Mouse (Mus musculus) embryonic stem cell, embryonic (primary cell): ENCODE measurements around the gene Cryba4.

Experiments
- CTCF ChIA-PET, 4 experiments: fragments of 300-600 bp in 2 of 4; fragments of 350-600 bp in 2 of 4; sonication (Branson Sonifier 250); formaldehyde crosslinking; loops; one replicate each; lab custom pipeline; 2022; ENCODE audit warnings: inconsistent platforms in 2 of 4; lab: Charles Lee
- POLR2A ChIA-PET, 4 experiments: fragments of 300-600 bp in 2 of 4; fragments of 350-600 bp in 2 of 4; sonication (Branson Sonifier 250); formaldehyde crosslinking; loops; one replicate each; lab custom pipeline; 2022; ENCODE audit warnings: antibody characterized with exemption in 4 of 4, inconsistent platforms in 1 of 4; lab: Charles Lee

Gene Cryba4

DNA sequence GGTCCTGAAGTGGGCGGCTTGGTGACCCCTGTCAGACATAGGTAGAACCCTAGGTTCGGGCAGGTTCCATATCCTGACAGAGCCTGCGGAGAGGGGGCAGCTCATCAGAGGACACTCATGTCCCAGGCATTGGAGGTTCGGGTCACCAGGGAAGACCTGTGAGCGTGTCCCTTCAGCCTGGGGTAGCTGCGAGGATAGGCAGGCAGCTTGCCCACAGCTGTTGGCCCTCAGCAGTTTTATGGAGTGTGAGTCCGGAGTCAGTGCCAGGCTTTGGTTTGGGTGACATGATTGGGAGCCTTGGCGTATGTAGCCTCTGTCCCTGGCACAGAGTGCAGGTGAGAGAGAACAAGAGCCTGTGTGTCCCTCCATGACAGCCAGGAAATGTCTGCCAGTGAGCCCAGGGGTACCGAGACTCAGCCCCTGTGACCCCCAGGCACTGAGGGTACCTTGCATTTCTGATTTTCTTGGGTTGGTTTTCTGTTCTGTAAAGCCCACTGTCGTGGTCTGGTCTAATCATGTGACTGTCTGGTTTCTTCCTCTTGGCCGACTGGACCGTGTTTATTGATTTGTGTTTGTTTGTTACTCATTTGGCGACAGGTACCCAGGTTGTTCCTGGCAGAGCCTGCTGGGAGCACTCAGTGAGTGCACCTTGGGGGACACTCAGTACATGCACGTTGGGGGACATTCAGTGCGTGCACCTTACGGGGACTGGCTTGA, 37.7 kb upstream of the Cryba4 start:
- CTCF ChIA-PET, result interaction anchor here in 2 of 4 experiments (0.6 to 1.0 kb wide), 4 partner anchors 9 to 180 kb away, joined by 3 read pairs; no protein-coding TSS in a partner anchor
- POLR2A ChIA-PET, result interaction anchor here in 2 of 4 experiments (0.6 to 4.0 kb wide), 9 partner anchors 8 to 43 kb away, joined by 3 to 25 read pairs (median 3); partner anchors contain the start of gene Tpst2 (in 1 of the 2)

DNA sequence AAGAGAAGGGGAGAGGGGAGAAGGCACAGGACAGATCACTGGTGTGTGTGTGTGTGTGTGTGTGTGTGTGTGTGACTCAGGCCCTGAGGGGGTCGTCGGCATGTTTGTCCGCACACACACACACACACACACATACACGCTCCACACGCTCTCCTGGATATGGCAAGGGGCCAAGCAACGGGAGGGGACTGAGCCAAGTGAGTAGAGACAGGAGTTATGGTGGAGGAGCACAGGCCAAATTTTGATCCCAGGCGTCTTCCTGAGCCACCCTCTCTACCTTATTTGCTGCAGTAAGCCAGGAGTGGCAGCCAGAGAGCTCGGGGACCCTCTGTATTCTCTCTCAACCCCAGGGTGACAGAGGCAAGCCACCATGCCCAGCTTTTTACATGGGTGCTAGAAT, 36.9 kb upstream of the Cryba4 start:
- POLR2A ChIA-PET, result interaction anchor here in 2 of 4 experiments (0.6 to 3.8 kb wide), 6 partner anchors 8 to 35 kb away, joined by 3 to 22 read pairs (median 3); partner anchors contain the start of gene Tpst2 (in 1 of the 2)
- CTCF ChIA-PET, result interaction anchor here in 2 of 4 experiments (0.6 to 1.0 kb wide), 4 partner anchors 8 to 108 kb away, joined by 3 to 9 read pairs (median 3); no protein-coding TSS in a partner anchor

DNA sequence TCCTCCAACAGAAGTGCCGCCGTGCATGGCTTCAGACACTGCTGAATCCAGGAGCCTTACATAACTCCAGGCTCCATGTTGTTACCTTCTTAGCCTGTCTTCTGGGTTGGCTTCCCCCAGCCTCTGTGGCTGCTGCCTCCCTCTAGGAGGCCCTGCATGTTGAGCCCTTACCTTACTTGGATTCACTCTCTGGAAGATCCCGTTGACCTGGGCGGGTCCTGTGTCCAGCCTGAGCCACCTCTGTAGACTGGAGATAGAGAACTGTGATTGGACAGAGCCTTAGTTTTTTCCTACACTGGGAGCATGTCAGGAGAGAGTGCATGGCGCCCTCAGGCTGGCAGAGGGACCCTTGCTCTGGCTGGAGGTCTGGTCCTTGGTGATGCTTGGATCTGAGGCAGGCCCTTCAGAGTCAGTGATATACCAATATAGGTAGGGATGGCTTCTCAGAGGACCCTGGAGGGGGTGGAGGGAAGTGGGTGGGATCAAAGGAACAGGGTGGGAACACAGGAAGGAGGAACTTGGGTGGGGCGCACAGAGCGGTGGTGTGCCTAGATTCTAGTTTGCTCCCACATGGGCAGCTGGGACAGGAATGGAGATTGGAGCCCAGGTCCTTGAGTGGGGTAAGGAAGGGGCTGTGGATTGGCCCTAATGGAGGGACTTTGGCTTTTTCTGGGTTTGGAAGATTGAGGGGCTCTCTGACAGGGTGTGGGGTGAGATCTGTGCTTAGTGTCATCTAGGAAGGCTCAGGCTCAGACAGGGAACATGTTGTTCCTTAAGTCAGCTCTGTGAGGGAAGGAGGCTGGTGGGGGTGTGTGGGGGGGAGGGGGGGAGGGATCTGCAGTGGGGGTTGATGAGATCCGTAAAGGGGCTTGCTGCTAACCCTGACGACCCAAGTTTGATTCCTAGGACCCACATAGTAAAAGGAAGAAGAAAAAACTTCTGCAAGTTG, 36.1 kb upstream of the Cryba4 start:
- POLR2A ChIA-PET, result interaction anchor here (0.6 to 4.6 kb wide), 12 partner anchors 9 to 743 kb away, joined by 3 to 40 read pairs (median 4); partner anchors contain the start of gene Tpst2 (in 3 of the 4)
- CTCF ChIA-PET, result interaction anchor here in 1 of 4 experiments (0.6 kb wide), 1 partner anchor 14 kb away, joined by 9 read pairs; no protein-coding TSS in a partner anchor

DNA sequence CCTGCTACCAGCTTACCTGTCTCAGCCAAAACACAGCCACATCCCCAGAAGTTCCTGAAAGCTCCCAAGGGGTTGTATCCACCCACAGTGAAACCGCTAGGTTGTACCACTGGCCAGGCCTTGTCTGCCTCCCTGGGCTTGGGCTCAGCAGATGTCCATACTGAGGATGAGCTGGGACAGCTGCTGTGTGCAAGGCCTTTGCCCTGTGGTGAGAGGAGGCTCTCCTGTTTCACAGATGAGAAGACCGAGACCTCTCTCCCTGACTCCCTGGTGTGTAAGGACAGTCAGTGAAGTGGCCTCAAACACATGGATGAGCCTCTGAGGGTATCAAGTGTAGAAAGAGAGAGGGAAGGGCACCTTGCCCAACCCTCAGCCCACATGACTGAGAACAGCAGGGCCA, 35.3 kb upstream of the Cryba4 start:
- ChIA-PET POLR2A (interaction anchor here in 3 of 4 experiments (0.7 to 4.6 kb wide), 17 partner anchors 7 to 308 kb away, joined by 3 to 40 read pairs (median 5); partner anchors contain the start of gene Tpst2 (in 3 of the 3)), CTCF (interaction anchor here in 2 of 4 experiments (0.5 to 0.8 kb wide), 2 partner anchors 47 to 445 kb away, joined by 3 to 4 read pairs; no protein-coding TSS in a partner anchor)

DNA sequence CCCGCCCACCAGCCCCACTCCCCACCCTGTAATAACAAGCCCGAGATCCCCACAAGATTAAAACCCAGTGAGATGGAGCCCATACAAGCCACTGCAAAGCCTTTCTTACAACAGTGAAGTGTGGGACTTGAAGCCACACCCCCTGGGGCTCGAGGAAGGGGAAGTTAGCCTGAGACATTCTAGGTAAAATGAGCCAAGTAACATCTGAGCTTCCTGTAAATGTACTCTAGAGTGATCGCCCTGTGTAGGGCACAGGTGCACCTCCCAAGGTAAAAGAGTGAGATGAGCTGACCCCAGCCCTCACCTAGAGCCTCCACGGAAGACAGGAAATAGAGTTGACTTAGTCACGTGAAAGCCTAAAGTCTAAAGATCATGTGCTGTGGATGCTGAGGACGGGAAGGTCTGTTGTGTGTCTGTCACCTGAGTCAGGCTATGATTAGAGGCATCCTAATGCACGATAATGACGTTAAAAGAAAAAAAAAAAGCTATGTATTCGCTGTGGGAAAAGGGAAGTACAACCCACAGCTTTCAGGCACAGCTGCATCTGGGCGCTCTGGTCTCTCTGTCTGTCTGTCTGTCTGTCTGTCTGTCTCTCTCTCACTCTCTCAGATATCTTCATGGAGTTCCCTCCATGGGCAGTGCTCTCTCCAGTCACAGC, 34.8 kb upstream of the Cryba4 start:
- ChIA-PET CTCF (interaction anchor here in 3 of 4 experiments (0.5 to 0.9 kb wide), 4 partner anchors 46 to 1094 kb away, joined by 3 to 5 read pairs (median 4); no protein-coding TSS in a partner anchor), POLR2A (interaction anchor here in 3 of 4 experiments (0.7 to 4.6 kb wide), 20 partner anchors 8 to 308 kb away, joined by 3 to 40 read pairs (median 4); partner anchors contain the start of gene Tpst2 (in 3 of the 3))

DNA sequence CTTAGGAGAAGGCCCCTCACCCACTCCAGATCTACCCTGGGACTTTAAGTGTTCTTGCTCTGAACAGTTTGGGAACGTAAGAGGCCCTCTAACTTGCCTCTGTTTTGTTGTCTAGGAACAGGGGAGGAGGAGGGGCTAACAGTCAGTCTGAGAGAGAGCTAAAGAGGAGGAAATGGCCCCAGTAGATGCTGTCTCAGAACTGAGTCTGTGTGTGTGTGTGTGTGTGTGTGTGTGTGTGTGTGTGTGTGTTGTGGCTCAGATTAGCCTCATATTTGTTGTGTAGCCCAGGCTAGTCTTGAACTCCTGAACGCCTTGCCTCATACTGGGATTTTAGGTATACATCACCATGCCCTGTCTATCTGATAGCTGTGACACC, 34.3 kb upstream of the Cryba4 start:
- CTCF ChIA-PET, result interaction anchor here in 2 of 4 experiments (0.7 to 0.9 kb wide), 3 partner anchors 46 to 1095 kb away, joined by 3 to 5 read pairs (median 4); no protein-coding TSS in a partner anchor
- POLR2A ChIA-PET, result interaction anchor here in 2 of 4 experiments (0.6 to 4.6 kb wide), 15 partner anchors 8 to 582 kb away, joined by 3 to 40 read pairs (median 4); partner anchors contain the start of gene Tpst2 (in 2 of the 2)

DNA sequence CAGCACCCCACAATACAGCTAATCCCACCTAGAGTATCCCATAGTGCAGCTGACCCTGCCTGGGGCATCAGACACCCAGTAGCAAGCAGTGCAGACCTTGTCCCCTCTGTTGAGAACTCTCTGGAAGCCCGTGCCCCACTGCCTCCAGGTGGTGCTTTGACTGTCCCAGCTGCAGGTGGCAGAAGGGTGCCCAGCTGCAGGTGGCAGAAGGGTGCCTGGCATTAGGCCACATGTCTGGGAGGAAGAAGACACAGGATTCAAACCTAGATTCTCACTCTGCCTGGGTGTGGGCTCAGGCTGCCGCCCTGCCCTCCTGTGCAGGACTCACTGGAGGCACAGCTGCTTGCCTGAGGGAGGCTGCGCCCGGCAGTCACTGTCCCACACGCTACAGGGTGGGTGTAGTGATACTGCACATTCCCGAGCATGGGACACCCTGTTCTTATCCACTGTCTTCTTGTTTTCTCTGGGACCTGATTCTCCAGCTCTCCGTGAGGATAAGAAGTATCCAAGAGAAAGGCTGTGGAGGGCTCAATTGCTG, 33.3 kb upstream of the Cryba4 start:
- POLR2A ChIA-PET, result interaction anchor here in 2 of 4 experiments (0.7 to 4.6 kb wide), 6 partner anchors 9 to 70 kb away, joined by 3 to 40 read pairs (median 7); partner anchors contain the start of genes Gm6583 (in 1 of the 2) and Tpst2 (in 1 of the 2)
- CTCF ChIA-PET, result interaction anchor here in 1 of 4 experiments (1.1 kb wide), 1 partner anchor 45 kb away, joined by 3 read pairs; no protein-coding TSS in a partner anchor

DNA sequence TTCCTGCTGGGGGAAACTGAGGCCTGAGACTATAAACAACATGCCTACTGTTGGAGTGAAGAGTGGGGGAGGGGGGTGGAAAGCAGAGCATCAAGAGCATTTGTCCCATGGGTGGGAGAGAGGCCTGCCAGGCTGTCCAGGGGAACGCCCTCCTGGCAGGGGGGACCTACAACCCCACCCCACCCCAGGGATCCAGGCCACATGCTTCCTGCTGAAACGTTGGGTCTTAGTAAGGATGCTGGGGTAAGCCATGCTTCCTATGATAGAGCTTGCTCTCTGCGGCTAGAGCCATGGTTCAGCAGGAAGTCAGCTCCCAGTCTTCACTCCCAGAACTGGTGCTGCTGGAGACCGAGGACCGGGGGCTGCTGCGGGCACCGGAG, 31.9 kb upstream of the Cryba4 start:
- POLR2A ChIA-PET, result interaction anchor here (0.6 to 4.6 kb wide), 19 partner anchors 7 to 1599 kb away, joined by 3 to 40 read pairs (median 3); partner anchors contain the start of gene Tpst2 (in 1 of the 4)
- CTCF ChIA-PET, result interaction anchor here in 2 of 4 experiments (1.1 to 1.3 kb wide), 2 partner anchors 43 kb away, joined by 3 to 4 read pairs; no protein-coding TSS in a partner anchor

DNA sequence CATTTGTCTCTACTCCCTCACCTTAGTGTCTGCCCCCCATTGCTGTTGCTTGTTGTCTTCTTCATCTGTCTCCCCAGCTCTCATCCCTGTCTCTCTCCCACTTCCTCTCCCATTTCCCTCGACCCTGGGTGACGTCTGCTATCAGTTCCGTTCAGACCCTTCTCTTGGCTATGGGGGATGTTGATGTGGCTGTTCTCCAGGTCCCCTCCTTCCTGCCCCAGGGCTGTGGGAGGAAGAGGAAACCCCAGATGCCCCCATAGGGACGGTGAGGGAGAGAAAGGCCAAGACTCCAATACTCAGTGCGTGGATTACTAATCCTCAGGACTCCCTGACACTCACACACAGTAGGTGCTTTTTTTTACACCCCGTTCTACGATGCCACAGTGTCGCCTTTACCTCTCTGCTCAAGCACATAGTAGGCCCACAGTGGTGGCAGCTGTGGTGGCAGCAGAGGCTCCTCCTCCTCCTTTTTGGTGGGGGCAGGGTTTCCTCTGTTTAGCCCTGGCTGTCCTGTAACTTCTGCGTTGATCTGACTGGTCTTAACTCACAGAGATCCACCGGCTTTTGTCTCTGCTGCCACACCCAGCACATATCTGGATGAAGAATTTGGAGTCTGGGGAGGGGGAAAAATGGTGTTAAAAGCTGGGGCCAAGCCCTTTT, 31.4 kb upstream of the Cryba4 start:
- CTCF ChIA-PET, result interaction anchor here in 1 of 4 experiments (1.3 kb wide), 1 partner anchor 43 kb away, joined by 4 read pairs; no protein-coding TSS in a partner anchor

DNA sequence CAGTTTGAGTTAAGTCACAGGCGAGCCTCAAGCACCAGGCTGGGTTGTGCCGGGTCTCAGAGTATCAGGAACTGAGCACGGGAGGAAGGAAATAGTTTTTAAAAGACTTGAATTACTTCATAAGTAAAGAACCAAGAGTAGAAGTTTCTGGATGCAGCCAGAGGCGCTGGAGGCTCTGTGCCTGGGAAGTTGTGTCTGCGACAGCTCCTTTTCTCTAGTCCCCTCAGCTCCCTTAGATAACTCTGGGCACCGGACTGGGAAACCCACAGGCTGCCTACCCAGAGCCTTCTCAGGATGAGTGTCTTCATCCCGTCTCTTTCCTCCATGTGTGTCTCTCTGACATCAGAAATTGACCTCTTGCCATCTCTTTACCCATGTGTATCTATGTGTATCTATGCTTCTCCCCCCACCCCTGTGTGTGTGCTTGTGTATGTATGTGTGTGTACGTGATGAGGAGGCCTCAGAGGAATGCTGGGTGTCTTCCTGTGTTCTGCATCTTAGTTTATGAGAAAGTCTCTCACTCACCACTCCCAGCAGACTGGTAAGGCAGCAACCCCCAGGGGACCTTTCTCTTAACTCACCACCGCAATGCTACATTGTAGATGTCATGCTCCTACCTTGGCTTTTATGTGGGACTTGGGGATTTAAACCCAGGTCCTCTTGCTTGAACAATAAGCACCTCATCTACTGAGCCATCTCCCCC, 30.6 kb upstream of the Cryba4 start:
- POLR2A ChIA-PET, result interaction anchor here in 3 of 4 experiments (0.6 to 4.2 kb wide), 10 partner anchors 9 to 1123 kb away, joined by 3 to 25 read pairs (median 4); no protein-coding TSS in a partner anchor
- CTCF ChIA-PET, result interaction anchor here in 1 of 4 experiments (1.4 kb wide), 1 partner anchor 19 kb away, joined by 5 read pairs; no protein-coding TSS in a partner anchor

More for the DNA sequence above, 31.4 kb upstream of the Cryba4 start:
- POLR2A ChIA-PET, result interaction anchor here in 3 of 4 experiments (0.6 to 4.6 kb wide), 20 partner anchors 7 to 1598 kb away, joined by 3 to 40 read pairs (median 3); partner anchors contain the start of gene Tpst2 (in 1 of the 3)

DNA sequence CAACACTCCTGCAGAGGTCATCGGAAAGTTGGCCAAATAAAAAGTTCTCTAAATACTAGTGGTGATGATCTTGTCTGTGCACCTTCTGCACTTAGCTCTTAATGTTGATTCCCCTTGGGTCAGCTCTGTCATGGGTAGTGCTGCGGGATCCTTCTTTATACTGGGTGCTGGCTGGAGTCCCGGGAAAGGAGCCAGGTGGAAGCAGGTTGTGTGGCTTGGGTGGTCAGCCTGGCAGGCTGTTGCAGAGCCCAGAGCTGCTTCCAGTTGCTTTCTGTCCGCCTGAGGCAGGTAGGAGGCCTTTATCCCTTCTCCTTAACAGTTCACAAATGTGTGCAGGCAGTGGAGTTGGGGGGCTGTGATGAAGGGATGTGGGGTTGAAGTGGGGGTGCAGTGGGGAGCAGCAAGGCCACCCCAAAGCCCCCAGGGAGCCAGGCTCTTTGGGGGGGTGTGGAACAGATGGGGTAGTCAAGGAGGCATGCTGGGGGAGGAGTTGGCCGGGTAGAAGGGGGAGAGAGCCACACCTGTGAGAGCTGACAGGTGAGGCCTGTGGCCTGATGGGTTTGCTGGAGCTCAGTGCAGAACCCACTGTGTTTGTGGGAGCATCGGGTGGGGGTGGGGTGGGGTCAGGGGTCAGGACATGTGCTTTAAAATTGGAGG, 29.9 kb upstream of the Cryba4 start:
- POLR2A ChIA-PET, result interaction anchor here (0.6 to 4.2 kb wide), 10 partner anchors 8 to 1813 kb away, joined by 3 to 25 read pairs (median 4); partner anchors contain the start of gene Ep400 (in 1 of the 4)
- CTCF ChIA-PET, result interaction anchor here in 1 of 4 experiments (1.4 kb wide), 1 partner anchor 19 kb away, joined by 5 read pairs; no protein-coding TSS in a partner anchor

DNA sequence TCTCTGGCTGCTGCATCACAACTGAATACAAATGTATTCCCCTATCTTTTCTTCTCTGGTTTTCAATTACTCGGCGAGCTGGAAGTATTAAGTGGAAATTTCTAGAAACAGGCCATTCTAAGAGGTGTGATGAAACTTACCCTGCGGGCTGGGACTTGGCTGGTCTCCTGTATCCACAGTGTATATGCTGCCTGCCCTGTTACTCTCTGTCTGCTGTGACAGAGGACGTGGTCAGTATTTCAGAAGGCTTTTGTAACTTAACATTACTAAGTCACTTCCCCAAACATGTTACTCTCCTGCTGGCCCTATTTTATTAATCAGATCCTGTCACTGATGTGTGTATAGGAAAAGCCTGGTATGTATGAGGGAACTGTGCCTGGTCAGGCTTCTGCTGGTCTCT, 29.4 kb upstream of the Cryba4 start:
- ChIA-PET POLR2A (interaction anchor here in 3 of 4 experiments (0.7 to 4.2 kb wide), 13 partner anchors 8 to 1813 kb away, joined by 3 to 25 read pairs (median 4); partner anchors contain the start of gene Ep400 (in 1 of the 3)), CTCF (interaction anchor here in 2 of 4 experiments (0.6 to 1.4 kb wide), 3 partner anchors 8 to 55 kb away, joined by 3 to 5 read pairs (median 3); no protein-coding TSS in a partner anchor)

DNA sequence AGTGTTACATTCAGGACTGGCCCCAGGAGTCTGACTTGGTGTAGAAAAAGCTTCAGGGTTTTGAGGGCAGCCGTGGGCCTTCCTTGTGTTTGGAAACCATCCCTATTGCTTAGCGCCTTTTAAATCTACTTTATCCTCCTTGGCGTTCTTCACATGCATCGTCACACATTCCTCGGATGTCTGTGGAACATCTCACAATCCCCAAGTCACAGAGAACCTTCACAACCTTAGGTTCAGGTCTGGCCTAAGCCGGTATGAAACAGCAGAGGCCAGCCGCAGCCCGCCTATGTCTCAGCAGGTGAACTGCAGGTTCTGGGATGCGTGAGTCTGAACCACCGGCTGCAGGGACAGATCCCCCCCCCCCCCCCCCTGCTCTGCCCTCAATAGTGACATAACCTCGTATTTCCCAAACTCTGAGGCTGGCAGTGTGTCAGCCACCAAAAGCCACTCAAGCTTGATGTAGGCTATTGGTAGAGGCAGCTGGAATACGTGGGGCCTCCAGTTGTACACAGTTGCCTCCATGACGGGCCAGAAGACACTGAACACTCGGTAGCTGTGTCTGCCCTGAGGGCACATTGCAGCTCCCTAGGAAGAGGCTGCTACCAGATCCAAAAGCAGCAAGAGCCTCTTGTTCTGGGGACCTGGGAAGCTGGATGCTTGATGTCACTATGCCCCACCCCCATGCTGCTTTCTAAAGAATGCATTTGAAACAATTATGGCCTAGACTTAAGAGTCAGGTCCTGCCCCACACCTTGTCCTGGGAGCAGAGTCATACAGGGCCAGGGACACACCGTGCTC, 28.7 kb upstream of the Cryba4 start:
- CTCF ChIA-PET, result interaction anchor here in 3 of 4 experiments (0.6 to 1.4 kb wide), 4 partner anchors 8 to 56 kb away, joined by 3 to 5 read pairs (median 4); no protein-coding TSS in a partner anchor
- POLR2A ChIA-PET, result interaction anchor here in 3 of 4 experiments (0.6 to 4.2 kb wide), 17 partner anchors 8 to 1812 kb away, joined by 3 to 25 read pairs (median 4); partner anchors contain the start of gene Ep400 (in 1 of the 3)
